Mouse (Mus musculus) liver, postnatal 0 days (tissue): ENCODE measurements around the gene Oat.

Experiments used
- CTCF ChIP-seq: sonication (generic); IDR thresholded peaks from 2 replicates; pipeline ENCODE4 v1.5.1; 2016; ENCODE audit warnings: antibody characterized with exemption, low read depth
- EP300 ChIP-seq: IDR thresholded peaks from 2 replicates; pipeline ENCODE4 v1.6.1; 2016; ENCODE audit warnings: antibody characterized with exemption, low read depth, mild to moderate bottlenecking

- peak; percentile 77 for TF ChIP-seq CTCF
- TF ChIP-seq EP300, result no peak
These were observed 575 bp downstream of the Oat start for GRCm38 (mm10) chr7:132575623-132576022.
